Mouse (Mus musculus) liver, embryonic 14.5 days (tissue): ENCODE measurements around the gene Krtap1-3. TPM values are rescaled to one million over a fixed set of nuclear protein-coding genes. Genes with fewer than 3 reads are reported as not detected.

Source experiments
- ATAC-seq: fragments of 200-750 bp; cut with Nextera tagmentation; 2 replicates; pipeline ENCODE4 v1.8.0; 2017; ENCODE audit warnings: moderate number of reproducible peaks, mild to moderate bottlenecking, moderate library complexity; ENCODE audit not compliant: insufficient read depth
- DNase-seq, 3 experiments: peaks; one replicate each; pipeline ENCODE4 v3.0.0-alpha.2; 2012 to 2013; ENCODE audit warnings: low read depth in 3 of 3, low spot score in 3 of 3
- H3K27ac ChIP-seq: fragments of 300-500 bp; sonication (generic); 2 replicates; pipeline ENCODE4 v1.5.1; 2014; ENCODE audit warnings: moderate library complexity, mild to moderate bottlenecking, control low read depth, inconsistent platforms
- H3K27me3 ChIP-seq: fragments of 300-500 bp; sonication (generic); 2 replicates; pipeline ENCODE4 v1.6.1; 2014; ENCODE audit warnings: mild to moderate bottlenecking, low read length, moderate library complexity; ENCODE audit not compliant: control insufficient read depth, insufficient read depth
- H3K36me3 ChIP-seq: fragments of 300-500 bp; sonication (generic); replicated peaks from 2 replicates; pipeline ENCODE4 v1.6.1; 2014; ENCODE audit warnings: low read depth; ENCODE audit not compliant: control insufficient read depth, insufficient read depth
- H3K4me1 ChIP-seq, 2 experiments: fragments of 200-500 bp in 1 of 2; fragments of 300-500 bp in 1 of 2; sonication (generic) in 1 of 2; replicated peaks; 2 replicates each; pipeline ENCODE4 v1.6.1; 2012 to 2014; ENCODE audit warnings: antibody characterized with exemption in 1 of 2, inconsistent platforms in 1 of 2, low read length in 1 of 2; ENCODE audit not compliant: control insufficient read depth in 2 of 2, insufficient read depth in 2 of 2
- H3K4me2 ChIP-seq: fragments of 300-500 bp; sonication (generic); 2 replicates; pipeline ENCODE4 v1.6.1; 2014; ENCODE audit warnings: low read depth, mild to moderate bottlenecking, control low read depth, moderate library complexity
- H3K4me3 ChIP-seq, 2 experiments: fragments of 200-500 bp in 1 of 2; fragments of 300-500 bp in 1 of 2; sonication (generic) in 1 of 2; 2 replicates each; pipeline ENCODE4 v1.5.1; 2012 to 2014; ENCODE audit warnings: low read depth in 2 of 2, low read length in 2 of 2, mild to moderate bottlenecking in 2 of 2, control low read depth in 1 of 2, inconsistent platforms in 1 of 2, moderate library complexity in 1 of 2; ENCODE audit not compliant: insufficient read depth in 1 of 2
- H3K9ac ChIP-seq: fragments of 300-500 bp; sonication (generic); replicated peaks from 2 replicates; pipeline ENCODE4 v1.6.1; 2014; ENCODE audit warnings: mild to moderate bottlenecking, control low read depth, moderate library complexity
- H3K9me3 ChIP-seq: fragments of 300-500 bp; sonication (generic); 2 replicates; pipeline ENCODE4 v1.6.1; 2016; ENCODE audit warnings: low read length, mixed read lengths; ENCODE audit not compliant: control insufficient read depth
- CTCF ChIP-seq: IDR thresholded peaks from 2 replicates; pipeline ENCODE4 v1.5.1; 2016; ENCODE audit warnings: antibody characterized with exemption, low read depth, control low read depth
- EP300 ChIP-seq: IDR thresholded peaks from 2 replicates; pipeline ENCODE4 v1.6.1; 2016; ENCODE audit warnings: antibody characterized with exemption, low read depth
- WGBS: fragments of 180-500 bp; shearing (Covaris S2); extraction: QIAGEN DNeasy Blood & Tissue Kit; methylation state at CpG from one replicate; pipeline ENCODE4 v1.1.7; 2014; ENCODE audit not compliant: insufficient replicate concordance; 5-methylcytosine and 5-hydroxymethylcytosine counted together
- polyA plus RNA-seq, 2 experiments: library from polyadenylated mRNA; depleted of rRNA in 1 of 2; stranded (reverse) in 1 of 2; unstranded in 1 of 2; fragments of >200 nt; fragmentation: Nextera tagmentation in 1 of 2; extraction: Ambion mirVana in 1 of 2; gene quantifications; 2 replicates each; pipeline versions ENCODE4 v1.2.1 to v1.2.3; 2012 to 2014

Gene Krtap1-3
- polyA plus RNA-seq (2012; rRNA removed) (not detected in 2 replicates), polyA plus RNA-seq (2014; fragmentation: Nextera tagmentation; extraction: Ambion mirVana) (not detected in 2 replicates)

- H3K36me3 ChIP-seq, result no peaks in the 10 kb centered on the region
- H3K9ac ChIP-seq, result no peak within 1 kb of the TSS
- DNase-seq (no peak), ATAC-seq (no peak)
- TF ChIP-seq EP300, result no peak
- TF ChIP-seq CTCF, result no peak
- no peak within 1 kb of the TSS for H3K27ac ChIP-seq
- H3K9me3 ChIP-seq, result no peaks in the 10 kb centered on the region
- 77% methylated on average over 6 of the region's 6 CpGs for WGBS
- no peak within 1 kb of the TSS for H3K4me3 ChIP-seq
- no peak within 1 kb of the TSS for H3K4me2 ChIP-seq
- H3K27me3 ChIP-seq, result no peaks in the 10 kb centered on the region
- H3K4me1 ChIP-seq, result no peaks in the 10 kb centered on the region
Observed at GRCm38 (mm10) chr11:99590981-99591380, at the start of gene Krtap1-3. Gene Krtap1-3, minus strand, starts transcription at chr11:99591339.

GRCm38 (mm10) chr11:99640926-99641325 is 49.8 kb upstream of the Krtap1-3 start:
- Histone ChIP-seq H3K4me2 (no peak overlapping the region), H3K9me3 (no peaks in the 10 kb centered on the region), H3K9ac (no peak overlapping the region), H3K4me3 (no peak overlapping the region), H3K4me1 (no peaks in the 10 kb centered on the region), H3K27me3 (no peaks in the 10 kb centered on the region), H3K27ac (no peak overlapping the region), H3K36me3 (no peaks in the 10 kb centered on the region)
- no peak for ATAC-seq
- 11% methylated on average over 1 of the region's 1 CpGs for WGBS
- no peak for DNase-seq
- TF ChIP-seq CTCF (no peak), EP300 (no peak)

GRCm38 (mm10) chr11:99637086-99637485 is 45.9 kb upstream of the Krtap1-3 start:
- Histone ChIP-seq H3K36me3 (no peaks in the 10 kb centered on the region), H3K9me3 (no peaks in the 10 kb centered on the region), H3K4me3 (no peak overlapping the region), H3K4me1 (no peaks in the 10 kb centered on the region), H3K27me3 (no peaks in the 10 kb centered on the region), H3K9ac (no peak overlapping the region), H3K4me2 (no peak overlapping the region), H3K27ac (no peak overlapping the region)
- no peak for TF ChIP-seq EP300
- TF ChIP-seq CTCF, result no peak
- WGBS, result 70% methylated on average over 1 of the region's 1 CpGs
- no peak for DNase-seq
- ATAC-seq, result no peak

GRCm38 (mm10) chr11:99634653-99635134 is 43.6 kb upstream of the Krtap1-3 start, which contains the start of gene Krtap4-2:
Gene Krtap4-2, minus strand, starts transcription at chr11:99635084.
- no peak within 1 kb of the TSS for H3K4me2 ChIP-seq
- no peak for DNase-seq
- H3K4me3 ChIP-seq, result no peak within 1 kb of the TSS
- H3K27me3 ChIP-seq, result no peaks in the 10 kb centered on the region
- no peak for TF ChIP-seq EP300
- TF ChIP-seq CTCF, result no peak
- no peaks in the 10 kb centered on the region for H3K9me3 ChIP-seq
- no peak within 1 kb of the TSS for H3K27ac ChIP-seq
- no peak within 1 kb of the TSS for H3K9ac ChIP-seq
- H3K4me1 ChIP-seq, result no peaks in the 10 kb centered on the region
- 42% methylated on average over 8 of the region's 8 CpGs for WGBS
- no peaks in the 10 kb centered on the region for H3K36me3 ChIP-seq
- no peak for ATAC-seq

- WGBS, result 27% methylated on average over 2 of the region's 2 CpGs
- H3K4me3 ChIP-seq, result no peak overlapping the region
- H3K36me3 ChIP-seq, result no peaks in the 10 kb centered on the region
- ATAC-seq (no peak), DNase-seq (no peak)
- H3K9ac ChIP-seq, result no peak overlapping the region
- H3K9me3 ChIP-seq, result no peaks in the 10 kb centered on the region
- no peaks in the 10 kb centered on the region for H3K27me3 ChIP-seq
- no peak overlapping the region for H3K4me2 ChIP-seq
- H3K4me1 ChIP-seq, result no peaks in the 10 kb centered on the region
- TF ChIP-seq CTCF (no peak), EP300 (no peak)
- no peak overlapping the region for H3K27ac ChIP-seq
Observed at GRCm38 (mm10) chr11:99633293-99633692, 42.2 kb upstream of the Krtap1-3 start.
